Mouse (Mus musculus) heart, embryonic 15.5 days (tissue): ENCODE data around the gene Cnp. TPM values are rescaled to one million over a fixed set of nuclear protein-coding genes. Genes with fewer than 3 reads are reported as not detected.
A peak's percentile ranks its signal among the peaks of the same experiment; 100 is the strongest.
"Not testable (repeated sequence)": the region's sequence is repeated elsewhere in the genome, so short reads cannot be mapped to it uniquely, and the experiment has no call there.

Experiments used
- ATAC-seq: fragments of 200-750 bp; cut with Nextera tagmentation; replicated peaks from 2 replicates; pipeline ENCODE4 v1.8.0; 2017; ENCODE audit warnings: low read depth, moderate TSS enrichment; ENCODE audit not compliant: insufficient number of reproducible peaks, insufficient read depth, low FRiP score
- H3K27ac ChIP-seq: fragments of 300-500 bp; sonication (generic); 2 replicates; pipeline ENCODE4 v1.5.1; 2015; ENCODE audit warnings: mild to moderate bottlenecking, inconsistent platforms
- H3K27me3 ChIP-seq: fragments of 300-500 bp; sonication (generic); 2 replicates; pipeline ENCODE4 v1.6.1; 2015; ENCODE audit warnings: inconsistent platforms
- H3K36me3 ChIP-seq: fragments of 300-500 bp; sonication (generic); 2 replicates; pipeline ENCODE4 v1.6.1; 2015; ENCODE audit warnings: mild to moderate bottlenecking, inconsistent platforms
- H3K4me1 ChIP-seq: fragments of 300-500 bp; sonication (generic); replicated peaks from 2 replicates; pipeline ENCODE4 v1.6.1; 2015; ENCODE audit warnings: inconsistent platforms
- H3K4me2 ChIP-seq: fragments of 300-500 bp; sonication (generic); 2 replicates; pipeline ENCODE4 v1.6.1; 2015; ENCODE audit warnings: inconsistent platforms, mild to moderate bottlenecking, moderate library complexity
- H3K4me3 ChIP-seq: fragments of 300-500 bp; sonication (generic); 2 replicates; pipeline ENCODE4 v1.5.1; 2015; ENCODE audit warnings: mild to moderate bottlenecking, inconsistent platforms
- H3K9ac ChIP-seq: fragments of 300-500 bp; sonication (generic); 2 replicates; pipeline ENCODE4 v1.6.1; 2015; ENCODE audit warnings: mild to moderate bottlenecking, inconsistent platforms
- H3K9me3 ChIP-seq: fragments of 300-500 bp; sonication (generic); replicated peaks from 2 replicates; pipeline ENCODE4 v1.6.1; 2016; ENCODE audit warnings: inconsistent platforms
- WGBS: fragments of 180-500 bp; shearing (Covaris S2); methylation state at CpG from one replicate; pipeline ENCODE4 v1.1.7; 2015; ENCODE audit warnings: mixed read lengths; 5-methylcytosine and 5-hydroxymethylcytosine counted together
- polyA plus RNA-seq: library from polyadenylated mRNA; unstranded; fragments of >200 nt; fragmentation: Nextera tagmentation; extraction: Ambion mirVana; gene quantifications from 2 replicates; pipeline ENCODE4 v1.2.1, GENCODE M21; 2015

Gene Cnp
- polyA plus RNA-seq, 1 experiment from 2014 or later: 17.4 TPM

DNA sequence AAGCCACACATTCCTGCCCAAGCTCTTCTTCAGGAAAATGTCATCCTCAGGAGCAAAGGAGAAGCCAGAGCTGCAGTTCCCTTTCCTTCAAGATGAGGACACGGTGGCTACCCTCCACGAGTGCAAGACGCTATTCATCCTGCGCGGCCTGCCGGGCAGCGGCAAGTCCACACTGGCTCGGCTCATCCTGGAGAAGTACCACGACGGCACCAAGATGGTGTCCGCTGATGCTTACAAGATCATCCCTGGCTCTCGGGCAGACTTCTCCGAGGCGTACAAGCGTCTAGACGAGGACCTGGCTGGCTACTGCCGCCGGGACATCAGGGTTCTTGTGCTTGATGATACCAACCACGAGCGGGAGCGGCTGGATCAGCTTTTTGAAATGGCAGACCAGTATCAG is 1.6 kb downstream of the Cnp start:
- H3K9ac ChIP-seq: no peak overlapping the region
- no peaks in the 10 kb centered on the region for H3K27me3 ChIP-seq
- no peak overlapping the region for H3K4me3 ChIP-seq
- peaks cover 21% of the 10 kb centered on the region; the same call in 1 of the 2 replicates for H3K36me3 ChIP-seq
- no peak overlapping the region for H3K27ac ChIP-seq
- H3K4me1 ChIP-seq: peaks cover 18% of the 10 kb centered on the region
- no peak overlapping the region for H3K4me2 ChIP-seq
- no peaks in the 10 kb centered on the region for H3K9me3 ChIP-seq
- 64% methylated on average over 21 of the region's 21 CpGs for WGBS
- ATAC-seq: no peak

DNA sequence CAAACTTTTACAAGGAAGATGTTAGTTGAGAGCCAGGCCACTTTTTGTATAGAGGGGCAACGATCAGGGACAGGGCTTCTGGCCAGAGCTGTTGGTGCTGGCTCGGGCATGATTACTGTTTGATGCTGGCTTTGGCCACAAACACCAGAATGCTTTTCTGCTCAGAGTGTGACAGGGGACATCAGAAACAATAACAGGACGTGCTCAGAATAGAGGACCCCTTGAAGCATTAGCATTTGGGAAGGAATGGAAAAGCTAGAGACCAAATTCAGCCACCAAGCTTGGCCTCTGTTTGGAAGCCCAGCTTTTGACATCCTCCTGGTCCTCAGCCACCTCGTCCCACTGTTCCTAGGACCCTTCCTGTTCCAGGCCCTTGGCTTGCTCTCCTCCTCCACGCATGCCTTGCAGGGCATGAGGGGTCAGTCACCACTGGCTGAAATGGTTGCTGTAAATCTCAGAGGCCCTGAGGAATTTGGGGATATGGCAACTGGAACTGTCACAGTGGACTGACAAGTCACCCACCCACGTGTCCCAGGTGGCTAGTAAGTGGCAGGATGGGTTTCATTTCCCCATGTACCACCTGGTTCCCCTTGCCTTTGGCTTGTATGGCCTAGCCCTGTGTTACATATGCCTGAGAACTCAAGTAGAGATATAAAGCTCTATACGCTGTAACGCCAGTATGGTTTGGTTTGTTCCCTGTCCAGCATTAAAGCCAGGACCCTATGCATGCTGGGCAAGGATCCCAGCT is 3.3 kb downstream of the Cnp start:
- 68% methylated on average over 8 of the region's 8 CpGs for WGBS
- Histone ChIP-seq H3K9ac (0 out of 2 replicates have a peak overlapping the region, but pooled peaks have one; percentile 11), H3K36me3 (peaks cover 37% of the 10 kb centered on the region)

DNA sequence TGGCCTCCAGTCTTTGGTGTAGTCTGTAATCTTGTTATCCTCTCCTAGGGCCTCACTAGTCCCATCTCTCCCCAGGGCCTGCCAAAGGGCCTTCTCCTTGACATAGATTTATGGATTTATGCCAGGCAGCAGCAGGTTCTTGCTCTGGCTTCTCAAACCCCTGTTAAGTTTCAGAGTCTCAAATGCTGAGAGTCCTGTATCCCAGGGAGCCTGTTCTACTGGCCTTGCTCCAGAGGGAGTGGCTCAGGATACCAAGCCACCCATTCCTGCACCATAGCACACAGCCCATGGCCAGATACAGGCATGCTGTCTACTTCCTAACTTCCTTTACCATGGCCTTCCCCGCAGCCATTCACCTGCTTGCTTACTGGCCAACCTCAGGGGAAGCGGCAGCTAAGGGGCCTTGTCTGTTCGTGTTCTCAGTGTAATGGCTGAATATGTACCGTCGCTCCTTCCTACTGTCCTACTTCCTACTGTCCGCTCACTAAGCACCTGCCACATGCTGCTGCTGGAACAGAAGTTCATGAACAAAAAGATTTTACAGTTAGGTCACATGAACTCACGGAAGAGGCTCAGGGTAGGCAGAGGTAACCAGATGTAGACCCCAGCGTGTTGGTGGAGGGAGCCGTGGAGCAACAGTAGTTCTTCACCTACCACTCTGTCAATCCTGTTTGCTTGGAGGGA is 4.6 kb downstream of the Cnp start:
- 89% methylated on average over 9 of the region's 9 CpGs for WGBS
- Histone ChIP-seq H3K27ac (no peak overlapping the region), H3K4me1 (peaks cover 26% of the 10 kb centered on the region), H3K36me3 (peaks cover 49% of the 10 kb centered on the region), H3K4me2 (no peak overlapping the region), H3K4me3 (no peak overlapping the region), H3K9me3 (no peaks in the 10 kb centered on the region), H3K27me3 (no peaks in the 10 kb centered on the region), H3K9ac (no peak overlapping the region)
- ATAC-seq: no peak

More for the DNA sequence above, 3.3 kb downstream of the Cnp start:
- no peak overlapping the region for H3K27ac ChIP-seq
- H3K4me2 ChIP-seq: no peak overlapping the region
- peaks cover 26% of the 10 kb centered on the region for H3K4me1 ChIP-seq
- H3K9me3 ChIP-seq: no peaks in the 10 kb centered on the region
- H3K27me3 ChIP-seq: no peaks in the 10 kb centered on the region
- no peak for ATAC-seq
- no peak overlapping the region for H3K4me3 ChIP-seq

DNA sequence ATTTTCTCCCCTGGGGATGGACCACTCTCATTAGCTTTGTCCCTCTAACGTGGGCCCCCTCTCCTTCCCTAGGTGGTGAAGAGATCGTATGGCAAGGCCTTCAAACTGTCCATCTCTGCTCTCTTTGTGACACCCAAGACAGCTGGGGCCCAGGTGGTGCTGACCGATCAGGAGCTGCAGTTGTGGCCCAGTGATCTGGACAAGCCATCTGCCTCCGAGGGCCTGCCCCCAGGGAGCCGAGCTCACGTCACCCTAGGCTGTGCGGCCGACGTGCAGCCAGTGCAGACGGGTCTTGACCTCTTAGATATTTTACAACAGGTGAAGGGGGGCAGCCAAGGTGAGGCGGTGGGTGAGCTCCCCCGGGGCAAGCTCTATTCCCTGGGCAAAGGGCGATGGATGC is 5.6 kb downstream of the Cnp start:
- 87% methylated on average over 13 of the region's 13 CpGs for WGBS
- Histone ChIP-seq H3K4me1 (peaks cover 25% of the 10 kb centered on the region), H3K27ac (no peak overlapping the region), H3K4me2 (no peak overlapping the region), H3K4me3 (no peak overlapping the region), H3K27me3 (no peaks in the 10 kb centered on the region), H3K9ac (no peak overlapping the region), H3K9me3 (no peaks in the 10 kb centered on the region), H3K36me3 (peaks cover 59% of the 10 kb centered on the region)
- no peak for ATAC-seq

DNA sequence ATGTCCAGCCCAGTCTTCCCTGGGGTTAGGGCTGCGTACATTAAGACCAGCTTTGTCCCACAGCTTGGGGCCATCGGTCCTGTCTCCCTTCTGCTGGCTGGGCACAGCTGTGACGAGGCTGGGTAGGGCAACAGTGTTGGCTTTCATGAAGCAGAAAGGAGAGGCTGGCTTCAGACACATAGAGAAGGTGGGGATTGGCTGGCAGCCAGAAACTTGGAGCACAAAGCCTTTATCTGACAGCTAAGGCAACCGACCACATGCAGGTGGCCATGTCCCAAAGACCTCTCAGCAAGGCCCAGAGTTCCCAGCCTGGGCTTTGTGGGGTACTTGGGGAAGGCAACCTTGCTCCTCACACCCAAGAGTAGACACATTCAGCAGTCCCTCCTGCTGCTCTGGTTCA is 7.1 kb downstream of the Cnp start:
- ATAC-seq: peak; percentile 41
- peak overlapping the region; percentile 56 for H3K27ac ChIP-seq
- WGBS: 40% methylated on average over 4 of the region's 4 CpGs

DNA sequence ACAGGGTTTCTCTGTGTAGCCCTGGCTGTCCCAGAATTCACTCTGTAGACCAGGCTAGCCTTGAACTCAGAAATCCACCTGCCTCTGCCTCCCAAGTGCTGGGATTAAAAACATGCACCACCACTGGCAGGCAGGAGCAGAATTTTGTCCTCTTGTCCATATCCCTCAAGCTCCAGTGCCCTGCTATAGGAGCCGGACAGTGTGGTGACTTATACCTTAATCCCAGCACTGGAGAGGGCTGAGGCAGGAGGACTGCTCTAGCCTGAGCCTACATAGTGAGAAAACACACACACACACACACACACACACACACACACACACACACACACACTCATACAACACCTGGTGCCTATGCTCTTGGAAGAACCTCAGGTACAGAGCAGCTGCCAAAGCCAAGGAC is 7.7 kb downstream of the Cnp start:
- H3K27ac ChIP-seq, H3K4me2 ChIP-seq, H3K4me3 ChIP-seq, ATAC-seq, H3K9me3 ChIP-seq, H3K9ac ChIP-seq, H3K27me3 ChIP-seq: not testable (repeated sequence)
- 100% methylated on average over 1 of the region's 1 CpGs for WGBS
- Histone ChIP-seq H3K36me3 (peaks cover 81% of the 10 kb centered on the region), H3K4me1 (peaks cover 17% of the 10 kb centered on the region; the same call in 1 of the 2 replicates)

More for the DNA sequence above, 7.1 kb downstream of the Cnp start:
- no peaks in the 10 kb centered on the region for H3K27me3 ChIP-seq
- H3K4me3 ChIP-seq: no peak overlapping the region
- H3K4me2 ChIP-seq: no peak overlapping the region
- H3K36me3 ChIP-seq: peaks cover 74% of the 10 kb centered on the region
- H3K9ac ChIP-seq: 0 out of 2 replicates have a peak overlapping the region, but pooled peaks have one; percentile 3
- H3K9me3 ChIP-seq: no peaks in the 10 kb centered on the region
- H3K4me1 ChIP-seq: peaks cover 17% of the 10 kb centered on the region; the same call in 1 of the 2 replicates

DNA sequence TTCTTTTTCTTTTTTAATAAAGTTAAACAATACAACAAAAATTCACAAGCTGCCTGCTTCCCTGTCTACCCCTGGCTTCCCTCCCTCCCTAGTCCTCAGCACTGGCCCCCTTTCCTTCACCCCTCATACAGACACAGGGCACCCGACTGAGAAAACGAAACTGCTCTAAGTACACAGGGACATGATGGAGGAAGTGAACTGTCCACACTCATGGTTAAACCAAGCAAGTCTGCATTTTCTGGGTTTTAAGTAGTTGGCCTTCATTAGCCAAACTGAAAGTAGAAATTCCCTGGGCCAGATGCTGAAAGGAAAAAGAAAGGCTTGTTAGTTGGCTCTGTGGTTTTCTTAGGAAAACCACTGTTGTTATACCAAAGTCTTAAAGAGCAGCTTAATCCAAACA is 8.1 kb downstream of the Cnp start:
- Histone ChIP-seq H3K36me3 (peaks cover 85% of the 10 kb centered on the region), H3K27me3 (no peaks in the 10 kb centered on the region), H3K9me3 (no peaks in the 10 kb centered on the region), H3K4me2 (no peak overlapping the region), H3K4me1 (peaks cover 17% of the 10 kb centered on the region; the same call in 1 of the 2 replicates), H3K9ac (no peak overlapping the region), H3K27ac (no peak overlapping the region), H3K4me3 (no peak overlapping the region)
- 83% methylated on average over 2 of the region's 2 CpGs for WGBS
- no peak for ATAC-seq

DNA sequence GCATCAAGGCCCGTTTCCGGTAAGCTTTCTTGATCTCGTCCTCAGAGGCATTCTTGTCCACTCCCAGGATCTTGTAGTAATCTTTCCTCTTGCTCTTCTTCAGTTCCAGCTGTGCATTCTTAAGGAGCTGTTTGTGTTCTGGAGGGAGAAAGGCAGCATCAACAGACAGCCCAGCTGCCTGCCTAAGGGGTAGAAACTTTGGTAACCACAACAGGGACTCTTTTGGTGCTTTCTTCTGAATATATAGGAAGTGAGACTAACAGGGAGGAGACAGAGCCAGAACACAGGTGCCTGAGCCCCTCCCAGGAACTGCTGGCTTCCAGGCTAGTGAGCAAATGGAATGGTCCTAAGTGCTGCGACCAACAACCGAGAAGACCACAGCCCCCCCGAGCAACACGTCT is 9.9 kb downstream of the Cnp start:
- no peak overlapping the region for H3K9ac ChIP-seq
- peaks cover 91% of the 10 kb centered on the region for H3K36me3 ChIP-seq
- H3K27me3 ChIP-seq: no peaks in the 10 kb centered on the region
- H3K9me3 ChIP-seq: no peaks in the 10 kb centered on the region
- H3K4me2 ChIP-seq: no peak overlapping the region
- no peak for ATAC-seq
- no peak overlapping the region for H3K27ac ChIP-seq
- no peak overlapping the region for H3K4me3 ChIP-seq
- WGBS: 86% methylated on average over 7 of the region's 7 CpGs
- H3K4me1 ChIP-seq: peaks cover 10% of the 10 kb centered on the region; the same call in 1 of the 2 replicates

DNA sequence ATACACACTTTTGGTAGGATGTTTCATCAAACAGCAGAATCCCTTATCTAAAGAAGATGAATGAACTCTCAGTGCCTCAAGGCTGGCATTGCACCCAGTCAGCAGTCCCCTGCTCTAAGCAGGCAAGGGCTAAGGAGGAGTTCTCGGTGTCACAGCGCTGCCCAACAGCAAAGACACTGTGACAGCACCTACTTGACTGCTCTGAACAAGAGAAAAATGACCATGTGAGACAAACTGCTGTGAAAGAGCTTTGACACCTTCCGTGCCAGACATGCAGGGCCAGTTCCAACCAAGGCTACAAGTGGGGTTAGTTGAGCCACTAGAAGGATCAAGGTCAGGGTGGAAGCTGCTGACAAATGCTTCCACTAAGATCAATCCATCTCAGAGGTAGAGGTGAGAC is 10.4 kb downstream of the Cnp start:
- WGBS: 80% methylated on average over 3 of the region's 3 CpGs
- H3K36me3 ChIP-seq: peaks cover 93% of the 10 kb centered on the region

DNA sequence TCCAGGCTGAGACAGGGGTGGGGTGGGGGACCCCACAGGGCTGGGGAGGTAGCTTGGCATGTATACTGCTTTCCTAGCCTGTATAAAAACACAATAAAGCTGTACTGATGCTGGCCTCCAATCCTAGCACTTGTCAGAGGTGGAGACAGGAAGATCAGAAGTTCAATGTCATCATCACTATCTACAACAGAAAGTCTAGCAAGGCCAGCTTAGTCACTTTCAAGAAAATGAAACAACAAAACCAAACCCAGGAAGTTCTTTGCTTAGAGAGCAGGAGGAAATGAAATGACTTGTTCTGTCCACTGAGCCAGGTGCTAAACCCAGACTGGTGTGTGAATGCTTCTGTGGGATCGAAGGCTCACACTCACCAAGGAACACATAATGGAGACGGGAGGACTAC is 13.8 kb downstream of the Cnp start:
- no peaks in the 10 kb centered on the region for H3K9me3 ChIP-seq
- peaks cover 96% of the 10 kb centered on the region for H3K36me3 ChIP-seq
- WGBS: 91% methylated on average over 2 of the region's 2 CpGs
- no peak overlapping the region for H3K27ac ChIP-seq
- no peak overlapping the region for H3K9ac ChIP-seq
- no peak for ATAC-seq
- H3K4me2 ChIP-seq: no peak overlapping the region
- no peak overlapping the region for H3K4me3 ChIP-seq
- H3K4me1 ChIP-seq: no peaks in the 10 kb centered on the region
- H3K27me3 ChIP-seq: no peaks in the 10 kb centered on the region

More for the DNA sequence above, 10.4 kb downstream of the Cnp start:
- H3K4me3 ChIP-seq: no peak overlapping the region
- no peak overlapping the region for H3K9ac ChIP-seq
- no peak for ATAC-seq
- H3K4me1 ChIP-seq: peaks cover 10% of the 10 kb centered on the region; the same call in 1 of the 2 replicates
- H3K27ac ChIP-seq: no peak overlapping the region
- H3K9me3 ChIP-seq: no peaks in the 10 kb centered on the region
- H3K27me3 ChIP-seq: no peaks in the 10 kb centered on the region
- no peak overlapping the region for H3K4me2 ChIP-seq

DNA sequence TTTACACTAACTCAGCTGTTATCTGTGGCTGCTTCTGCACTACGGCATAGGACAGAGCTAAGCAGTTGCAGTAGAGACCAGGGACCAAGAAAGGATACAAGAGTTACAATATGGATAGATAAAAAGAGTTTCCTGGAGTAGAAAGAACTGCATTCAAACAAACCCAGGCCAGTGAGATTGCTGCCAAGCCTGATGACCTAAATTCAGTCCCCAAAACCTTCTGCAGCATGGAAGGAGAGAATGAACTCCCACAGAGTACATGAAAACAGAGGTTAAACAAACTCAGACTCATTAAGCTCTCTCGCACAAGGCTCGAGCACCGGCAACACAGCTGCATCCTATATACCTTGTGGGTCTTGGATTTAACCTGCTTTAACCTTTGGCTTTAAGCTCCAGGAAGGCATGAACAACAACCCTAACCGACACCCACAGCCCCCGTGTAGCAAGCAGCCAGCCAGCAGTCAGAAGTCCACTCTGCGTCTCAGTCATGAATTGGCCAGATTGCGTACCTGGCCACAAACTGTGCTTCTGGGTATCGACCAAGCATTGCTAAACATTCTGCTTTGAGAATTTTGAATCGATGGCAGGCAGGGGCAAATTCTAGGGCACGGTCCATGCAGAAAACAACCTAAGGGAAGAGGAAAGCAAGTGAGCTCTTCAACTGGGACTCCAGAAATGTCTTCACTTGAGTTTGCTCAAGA is 17.8 kb downstream of the Cnp start:
- Histone ChIP-seq H3K4me2 (no peak overlapping the region), H3K9me3 (no peaks in the 10 kb centered on the region), H3K9ac (no peak overlapping the region), H3K4me3 (no peak overlapping the region), H3K36me3 (peaks cover 86% of the 10 kb centered on the region), H3K27ac (no peak overlapping the region), H3K4me1 (peaks cover 6% of the 10 kb centered on the region), H3K27me3 (no peaks in the 10 kb centered on the region)
- 91% methylated on average over 11 of the region's 11 CpGs for WGBS
- no peak for ATAC-seq
